Mouse (Mus musculus) forelimb bud, embryonic 11.5 days (tissue): Measurements from ENCODE around the gene Zfp444.
A peak's percentile ranks its signal among the peaks of the same experiment; 100 is the strongest.
"Not testable (repeated sequence)": the region's sequence is repeated elsewhere in the genome, so short reads cannot be mapped to it uniquely, and the experiment has no call there.

Experiments
- DNase-seq: peaks from one replicate; pipeline ENCODE4 v3.0.0-alpha.2; 2012; ENCODE audit warnings: low read depth, low spot score

Zfp444 gene

GRCm38 (mm10) chr7:6214691-6215090 is 42.7 kb downstream of the Zfp444 start:
- not testable (repeated sequence) for DNase-seq

DNA sequence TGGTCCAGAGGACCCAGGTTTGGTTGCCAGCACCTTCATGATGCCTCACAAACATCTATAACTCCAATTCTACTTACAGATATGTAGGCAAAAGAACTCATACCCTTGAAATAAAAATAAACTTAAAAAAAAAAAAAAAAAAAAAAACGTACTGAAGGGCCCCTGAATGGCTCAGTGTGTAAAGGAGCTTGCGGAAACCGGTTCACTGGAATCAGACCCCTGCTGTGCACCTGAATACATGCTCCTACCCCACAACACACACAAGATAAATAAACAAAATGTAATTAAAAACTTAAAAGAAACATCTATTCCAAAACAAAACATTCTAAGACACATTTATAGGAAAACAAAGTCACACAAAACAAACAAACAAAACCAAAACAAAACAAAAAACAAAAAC is 48.1 kb downstream of the Zfp444 start:
- DNase-seq: no peak

DNA sequence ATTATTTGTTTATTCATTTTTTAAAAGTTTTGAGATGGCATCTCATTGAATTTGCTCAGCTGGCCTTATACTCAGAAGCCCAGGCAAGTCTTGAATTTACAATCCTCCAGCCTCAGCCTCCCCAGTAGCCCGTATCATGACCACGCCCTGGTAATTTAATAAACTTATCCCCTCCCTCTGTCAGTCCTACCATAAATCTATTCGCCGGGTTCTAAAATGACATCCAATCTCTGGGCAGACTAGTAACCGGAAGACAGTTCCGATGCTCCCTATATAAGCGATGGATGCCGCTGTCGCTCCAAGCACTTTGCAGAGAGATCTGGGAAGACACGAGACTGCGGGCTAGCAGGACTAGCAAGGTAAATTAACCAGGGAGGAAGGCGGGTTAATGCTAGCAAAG is 50.0 kb downstream of the Zfp444 start, which contains the start of gene Zscan5b:
Gene Zscan5b (plus strand): TSS at position 301 of the 400 bp plus-strand sequence.
- no peak for DNase-seq

DNA sequence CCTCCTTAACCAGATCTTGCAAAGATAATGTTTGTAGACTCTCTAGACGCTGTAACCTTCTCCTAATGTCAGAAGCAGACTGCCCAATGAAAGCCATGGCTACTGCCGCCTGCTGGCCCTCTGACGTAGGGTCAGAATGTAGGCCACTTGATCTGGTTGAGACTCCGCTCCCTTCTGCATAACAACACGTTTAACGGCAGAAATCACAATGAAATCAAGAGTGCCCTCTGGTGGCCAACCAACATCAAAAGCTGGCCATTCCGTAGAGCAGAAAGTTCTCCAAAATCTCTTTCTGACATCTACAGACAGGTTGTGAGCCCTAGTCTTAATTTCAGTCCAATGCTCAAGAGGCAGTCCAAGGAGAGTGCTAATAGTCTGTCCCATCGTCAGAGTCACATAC is 56.5 kb downstream of the Zfp444 start:
- peak; percentile 3 for DNase-seq

GRCm38 (mm10) chr7:6239787-6240186 is 67.8 kb downstream of the Zfp444 start:
- no peak for DNase-seq

DNA sequence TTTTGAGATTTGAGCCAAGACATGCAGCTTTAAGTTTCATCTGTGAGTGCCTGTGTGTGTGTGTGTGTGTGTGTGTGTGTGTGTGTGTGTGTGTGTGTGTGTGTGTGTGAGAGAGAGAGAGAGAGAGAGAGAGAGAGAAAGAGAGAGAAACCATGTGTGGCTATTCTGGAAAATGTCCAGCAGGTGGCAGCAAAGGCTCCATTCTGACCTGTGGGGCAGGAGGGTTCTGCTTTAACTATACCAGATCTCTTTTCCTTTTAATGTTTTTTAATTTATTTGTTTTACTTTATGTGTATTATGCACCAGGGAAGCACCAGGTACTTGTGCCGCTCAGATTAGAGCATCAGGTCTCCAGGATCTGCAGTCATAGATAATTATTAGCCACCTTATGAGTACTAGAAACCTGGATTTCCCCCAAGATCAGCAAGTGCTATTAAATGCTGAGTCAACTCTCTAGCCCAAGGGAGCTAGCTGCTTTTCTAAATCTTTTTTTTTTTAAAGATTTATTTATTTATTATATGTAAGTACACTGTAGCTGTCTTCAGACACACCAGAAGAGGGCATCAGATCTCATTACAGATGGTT is 68.9 kb downstream of the Zfp444 start:
- peak; percentile 50 for DNase-seq
